Mouse (Mus musculus): ENCODE results near the gene Olfr1013. TPM values are rescaled to one million over a fixed set of nuclear protein-coding genes. Genes with fewer than 3 reads are reported as not detected.

Olfr1013 gene
- total RNA-seq (2012; rRNA removed) (not detected in 2 replicates), total RNA-seq (2014; rRNA removed) (not detected in 2 replicates), polyA plus RNA-seq (2012; ENCODE audit: insufficient read length, low read depth) (not detected in 2 replicates)

DNA sequence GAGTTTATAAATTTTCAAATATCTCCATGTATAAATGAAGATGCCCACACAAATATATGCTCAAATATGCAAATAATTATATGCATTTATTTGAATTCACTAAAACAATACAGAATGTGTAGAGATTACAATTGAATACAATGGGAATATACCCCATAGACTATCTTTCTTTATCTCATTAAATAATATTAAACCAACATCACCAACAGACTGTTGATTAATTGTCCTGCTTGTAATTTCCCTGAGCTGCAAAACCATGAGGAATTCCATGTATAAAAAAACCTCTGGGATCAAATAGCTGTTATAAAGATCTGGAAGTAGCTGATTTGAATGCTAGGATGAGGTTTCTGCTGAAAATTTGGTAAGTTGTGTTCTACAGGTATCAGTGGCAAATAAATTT is at the start of gene Olfr1013:
Olfr1013 (plus strand) TSS at position 301 of the 400 bp plus-strand sequence.
- Histone ChIP-seq H3K9ac (ENCODE audit: insufficient read depth, low read depth) (no peak within 1 kb of the TSS), H3K36me3 (replicated peaks in 1 of 2; ENCODE audit: control insufficient read depth in 1 of 2, insufficient read depth in 1 of 2, low read length in 1 of 2) (no peaks in the 10 kb centered on the region), H3K79me2 (replicated peaks; ENCODE audit: control insufficient read depth, extremely low read depth, insufficient read depth, poor library complexity, severe bottlenecking) (no peaks in the 10 kb centered on the region), H3K4me2 (ENCODE audit: insufficient read depth, low read depth, poor library complexity, severe bottlenecking) (no peak within 1 kb of the TSS), H3K4me3 (replicated peaks in 1 of 3; ENCODE audit: low read depth in 2 of 3, low read length in 2 of 3, poor library complexity in 1 of 3) (no peak within 1 kb of the TSS), H3K9me3 (replicated peaks; ENCODE audit: low read length) (peaks cover 15% of the 10 kb centered on the region), H3K4me1 (ENCODE audit: control insufficient read depth in 1 of 2, insufficient read depth in 2 of 2) (no peaks in the 10 kb centered on the region), H3K27ac (ENCODE audit: insufficient read depth, low read depth) (no peak within 1 kb of the TSS), H3K27me3 (replicated peaks) (no peaks in the 10 kb centered on the region)
- no peak for DNase-seq (ENCODE audit: extremely low read depth)
- dilution Hi-C loops (cut with MboI; ENCODE audit: extremely low pct_ligation_motif_present, extremely low pct_unique_long_range_greater_than_20kb, low sequenced_read_pairs), result no loop called here
- TF ChIP-seq UBTF (IDR thresholded peaks at IDR 0.05; ENCODE audit: low read depth, low read length) (no peak), SMC3 (IDR thresholded peaks at IDR 0.05; ENCODE audit: low read depth, low read length) (no peak), ZC3H11A (IDR thresholded peaks at IDR 0.05; ENCODE audit: low read depth, low read length) (no peak), BHLHE40 (IDR thresholded peaks at IDR 0.05; ENCODE audit: low read depth, low read length) (no peak), ZMIZ1 (IDR thresholded peaks at IDR 0.05; ENCODE audit: low read depth, low read length) (no peak), NELFE (IDR thresholded peaks at IDR 0.05; ENCODE audit: low read depth, low read length) (no peak), POLR2AphosphoS2 (IDR thresholded peaks at IDR 0.05; ENCODE audit: low read depth, low read length) (no peak), RCOR1 (conservative IDR thresholded peaks at IDR 0.05; ENCODE audit: low read depth, low read length) (no peak)
- in situ Hi-C loops (cut with MboI; ENCODE audit: low pct_ligation_motif_present, low pct_unique_long_range_greater_than_20kb, low sequenced_read_pairs), result no loop called here

DNA sequence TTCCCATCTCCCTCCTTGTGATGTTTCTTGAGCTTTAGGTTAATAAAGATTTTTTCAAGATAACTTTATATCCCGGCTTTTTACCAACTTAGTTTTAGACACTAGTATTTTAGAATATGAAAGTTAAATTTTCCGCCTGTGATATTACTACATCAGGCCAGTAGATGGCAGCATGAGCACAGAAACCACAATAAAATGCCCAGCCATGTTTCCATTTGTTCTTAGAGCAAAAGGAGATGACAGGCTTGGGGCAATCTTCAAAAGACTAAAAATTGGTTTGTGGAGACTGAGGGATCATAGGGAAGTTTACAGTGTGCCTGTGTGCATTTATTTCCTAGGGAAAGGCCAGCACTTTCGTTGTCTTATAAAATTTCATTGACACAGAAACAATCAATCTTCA is 41.1 kb upstream of the Olfr1013 start:
- Histone ChIP-seq H3K36me3 (replicated peaks in 1 of 2; ENCODE audit: control insufficient read depth in 1 of 2, insufficient read depth in 1 of 2, low read length in 1 of 2) (no peaks in the 10 kb centered on the region), H3K4me3 (replicated peaks in 1 of 3; ENCODE audit: low read depth in 2 of 3, low read length in 2 of 3, poor library complexity in 1 of 3) (no peak overlapping the region), H3K4me1 (ENCODE audit: control insufficient read depth in 1 of 2, insufficient read depth in 2 of 2) (no peaks in the 10 kb centered on the region), H3K4me2 (ENCODE audit: insufficient read depth, low read depth, poor library complexity, severe bottlenecking) (no peak overlapping the region), H3K27me3 (replicated peaks) (no peaks in the 10 kb centered on the region), H3K79me2 (replicated peaks; ENCODE audit: control insufficient read depth, extremely low read depth, insufficient read depth, poor library complexity, severe bottlenecking) (no peaks in the 10 kb centered on the region), H3K9ac (ENCODE audit: insufficient read depth, low read depth) (no peak overlapping the region), H3K9me3 (replicated peaks; ENCODE audit: low read length) (peaks cover 13% of the 10 kb centered on the region), H3K27ac (ENCODE audit: insufficient read depth, low read depth) (no peak overlapping the region)
- in situ Hi-C loops (cut with MboI; ENCODE audit: low pct_ligation_motif_present, low pct_unique_long_range_greater_than_20kb, low sequenced_read_pairs), result loop anchor here (25.0 kb wide), 1 partner anchor 737 kb away; the partner anchor contains the start of genes Olfr1065 and Olfr1066
- dilution Hi-C loops (cut with MboI; ENCODE audit: extremely low pct_ligation_motif_present, extremely low pct_unique_long_range_greater_than_20kb, low sequenced_read_pairs), result no loop called here
- TF ChIP-seq CTCF (conservative IDR thresholded peaks at IDR 0.05 in 1 of 2, IDR thresholded peaks at IDR 0.05 in 1 of 2; ENCODE audit: low read depth in 2 of 2, low read length in 2 of 2) (peak in 1 of 2 experiments; percentile 70; a peak in 3 of 4 replicates), UBTF (IDR thresholded peaks at IDR 0.05; ENCODE audit: low read depth, low read length) (no peak), SMC3 (IDR thresholded peaks at IDR 0.05; ENCODE audit: low read depth, low read length) (peak; percentile 55), MEF2A (IDR thresholded peaks at IDR 0.05; ENCODE audit: borderline replicate concordance, low read depth, low read length) (no peak), NRF1 (IDR thresholded peaks at IDR 0.05; ENCODE audit: low read depth, low read length) (no peak), TCF12 (IDR thresholded peaks at IDR 0.05; ENCODE audit: low read depth, low read length) (no peak), RAD21 (IDR thresholded peaks at IDR 0.05; ENCODE audit: low read depth, low read length) (peak; percentile 77)
- DNase-seq (ENCODE audit: extremely low read depth), result peak; percentile 8

DNA sequence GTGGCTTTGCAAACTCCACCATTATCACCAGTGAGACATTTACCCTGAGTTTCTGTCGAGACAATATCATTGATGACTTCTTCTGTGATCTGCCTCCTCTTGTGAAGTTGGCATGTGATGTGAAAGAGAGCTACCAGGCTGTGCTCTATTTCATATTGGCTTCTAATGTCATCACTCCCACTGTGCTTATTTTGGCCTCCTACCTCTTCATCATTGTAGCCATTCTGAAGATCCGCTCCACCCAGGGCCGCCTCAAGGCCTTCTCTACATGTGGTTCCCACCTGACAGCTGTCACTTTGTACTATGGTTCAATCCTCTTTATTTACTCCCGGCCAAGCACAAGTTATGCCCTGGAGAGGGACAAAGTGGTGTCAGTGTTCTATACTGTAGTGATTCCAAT is 13.1 kb upstream of the Olfr1013 start:
- no peak overlapping the region for H3K9ac ChIP-seq (ENCODE audit: insufficient read depth, low read depth)
- TF ChIP-seq ZNF384 (IDR thresholded peaks at IDR 0.05; ENCODE audit: low read depth, low read length), result no peak
- no peak for TF ChIP-seq MYC (IDR thresholded peaks at IDR 0.05; ENCODE audit: low read depth, low read length)
- no peak for TF ChIP-seq POLR2AphosphoS2 (IDR thresholded peaks at IDR 0.05; ENCODE audit: low read depth, low read length)
- no peak for TF ChIP-seq USF2 (conservative IDR thresholded peaks at IDR 0.05; ENCODE audit: low read depth, low read length)
- TF ChIP-seq SIN3A (IDR thresholded peaks at IDR 0.05; ENCODE audit: low read length), result no peak
- no peaks in the 10 kb centered on the region for H3K27me3 ChIP-seq (replicated peaks)
- H3K4me1 ChIP-seq (ENCODE audit: control insufficient read depth in 1 of 2, insufficient read depth in 2 of 2), result no peaks in the 10 kb centered on the region
- no peak for DNase-seq (ENCODE audit: extremely low read depth)
- dilution Hi-C loops (cut with MboI; ENCODE audit: extremely low pct_ligation_motif_present, extremely low pct_unique_long_range_greater_than_20kb, low sequenced_read_pairs), result no loop called here
- H3K79me2 ChIP-seq (replicated peaks; ENCODE audit: control insufficient read depth, extremely low read depth, insufficient read depth, poor library complexity, severe bottlenecking), result no peaks in the 10 kb centered on the region
- H3K4me3 ChIP-seq (replicated peaks in 1 of 3; ENCODE audit: low read depth in 2 of 3, low read length in 2 of 3, poor library complexity in 1 of 3), result no peak overlapping the region
- no peaks in the 10 kb centered on the region for H3K36me3 ChIP-seq (replicated peaks in 1 of 2; ENCODE audit: control insufficient read depth in 1 of 2, insufficient read depth in 1 of 2, low read length in 1 of 2)
- in situ Hi-C loops (cut with MboI; ENCODE audit: low pct_ligation_motif_present, low pct_unique_long_range_greater_than_20kb, low sequenced_read_pairs), result no loop called here
- no peak overlapping the region for H3K4me2 ChIP-seq (ENCODE audit: insufficient read depth, low read depth, poor library complexity, severe bottlenecking)
- H3K9me3 ChIP-seq (replicated peaks; ENCODE audit: low read length), result peaks cover 15% of the 10 kb centered on the region
- H3K27ac ChIP-seq (ENCODE audit: insufficient read depth, low read depth), result no peak overlapping the region
